Mouse (Mus musculus) bone marrow macrophage, adult 2 months (primary cell): Measurements from ENCODE around the gene Best1.

Experiments
- CTCF ChIP-seq: IDR thresholded peaks from 2 replicates; pipeline ENCODE4 v1.5.1; 2012; ENCODE audit warnings: low read depth, mild to moderate bottlenecking, low read length, moderate library complexity
- POLR2A ChIP-seq: IDR thresholded peaks from 2 replicates; pipeline ENCODE4 v1.6.1; 2012; ENCODE audit warnings: mild to moderate bottlenecking, low read depth, low read length, borderline replicate concordance

DNA sequence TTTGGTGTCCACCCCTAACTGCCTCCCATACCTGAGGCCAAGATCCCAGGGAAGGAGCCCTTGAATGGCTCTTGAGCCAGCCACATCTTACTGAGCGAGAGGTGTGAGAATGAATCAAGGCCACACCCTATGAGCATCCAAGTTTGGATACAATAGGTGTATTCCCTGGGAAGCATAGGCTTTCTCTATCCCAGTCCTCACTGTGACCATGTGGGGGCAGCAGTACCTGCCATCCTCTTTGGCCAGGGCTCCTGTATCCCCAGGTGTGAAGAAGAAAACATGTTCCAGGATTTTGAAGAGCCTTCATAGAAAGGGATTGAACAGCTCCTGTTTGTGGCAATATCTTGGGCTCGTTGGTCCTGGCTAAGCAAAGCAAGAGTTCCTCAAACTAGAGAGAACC, 38.2 kb upstream of the Best1 start:
- TF ChIP-seq POLR2A: no peak
- TF ChIP-seq CTCF: no peak
